Mouse (Mus musculus) activated CD4-positive, CD25-positive, alpha-beta regulatory T cell, adult 9 weeks (primary cell): ENCODE results near the gene 1110051M20Rik. TPM values are rescaled to one million over a fixed set of nuclear protein-coding genes. Genes with fewer than 3 reads are reported as not detected.

ENCODE experiments used
- polyA plus RNA-seq: library from polyadenylated mRNA; unstranded; fragments of 100-300 nt; shearing (Covaris generic); gene quantifications from one replicate; pipeline ENCODE4 v1.2.1, GENCODE M21; 2017

Gene 1110051M20Rik
- 30.6 TPM for polyA plus RNA-seq

GRCm38 (mm10) chr2:91444286-91444892 lies at the start of gene 1110051M20Rik:
Gene 1110051M20Rik (minus strand): TSS chr2:91444704.

GRCm38 (mm10) chr2:91457259-91457655 lies 12.8 kb upstream of the 1110051M20Rik start, which contains the start of gene Lrp4:
Gene Lrp4 (plus strand): TSS chr2:91457511.

GRCm38 (mm10) chr2:91264711-91265681 lies 179.5 kb downstream of the 1110051M20Rik start, which contains the start of gene Arfgap2:
Gene Arfgap2 (plus strand): TSS chr2:91264974.

DNA sequence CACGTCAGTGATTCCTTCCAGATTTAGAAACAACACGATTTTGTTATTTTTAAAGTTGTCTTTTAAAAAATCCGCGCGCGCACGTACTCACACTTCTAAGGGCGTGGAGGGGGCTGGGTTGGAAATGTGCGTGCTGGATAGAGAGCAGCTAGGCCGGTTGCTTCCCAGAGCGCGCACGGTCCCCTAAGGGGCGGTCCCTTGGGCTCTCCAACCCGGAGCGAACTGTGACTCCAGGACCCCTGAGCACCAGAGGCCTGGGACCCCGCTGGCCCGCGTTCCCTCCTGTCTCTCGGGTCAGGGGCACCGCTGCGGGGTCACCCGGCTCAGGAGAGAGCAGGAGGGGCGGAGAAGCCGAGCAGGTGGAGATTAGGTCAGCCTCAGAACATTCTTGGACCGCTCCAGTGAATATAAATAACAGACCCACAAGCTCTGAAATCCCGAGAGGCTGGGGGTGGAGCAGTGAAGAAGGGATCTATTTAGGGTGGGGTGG lies 188.8 kb downstream of the 1110051M20Rik start, which contains the start of gene Pacsin3:
Pacsin3 (plus strand) TSS at position 294 of the 490 bp plus-strand sequence.

GRCm38 (mm10) chr2:91236601-91237510 lies 207.6 kb downstream of the 1110051M20Rik start, which contains the start of gene Ddb2:
Gene Ddb2 (minus strand): TSS chr2:91236982.

Other genes starting within 250 kb of the 1110051M20Rik start
- gene Nr1h3, start 241.9 kb downstream of the 1110051M20Rik start, polyA plus RNA-seq = 1.9 TPM
- gene Acp2, start 241.8 kb downstream of the 1110051M20Rik start, polyA plus RNA-seq = 21.2 TPM
- 88.7 TPM for gene Ddb2, start 207.7 kb downstream of the 1110051M20Rik start, polyA plus RNA-seq
- gene Pacsin3, start 188.8 kb downstream of the 1110051M20Rik start, polyA plus RNA-seq = 0.46 TPM
- 127 TPM for gene Arfgap2, start 179.7 kb downstream of the 1110051M20Rik start, polyA plus RNA-seq
- gene Lrp4, start 12.8 kb upstream of the 1110051M20Rik start, polyA plus RNA-seq = not detected
- 57.1 TPM for gene Ckap5, start 82.1 kb upstream of the 1110051M20Rik start, polyA plus RNA-seq
- gene F2, start 191.7 kb upstream of the 1110051M20Rik start, polyA plus RNA-seq = not detected
- 28.9 TPM for gene Zfp408, start 205.1 kb upstream of the 1110051M20Rik start, polyA plus RNA-seq
- 212 TPM for gene Arhgap1, start 205.2 kb upstream of the 1110051M20Rik start, polyA plus RNA-seq